Mouse (Mus musculus): Measurements from ENCODE around the gene Gbf1. TPM values are rescaled to one million over a fixed set of nuclear protein-coding genes. Genes with fewer than 3 reads are reported as not detected.

Gbf1 gene
- total RNA-seq, 2 experiments from 2014 or later = 50.3 to 50.7 TPM

DNA sequence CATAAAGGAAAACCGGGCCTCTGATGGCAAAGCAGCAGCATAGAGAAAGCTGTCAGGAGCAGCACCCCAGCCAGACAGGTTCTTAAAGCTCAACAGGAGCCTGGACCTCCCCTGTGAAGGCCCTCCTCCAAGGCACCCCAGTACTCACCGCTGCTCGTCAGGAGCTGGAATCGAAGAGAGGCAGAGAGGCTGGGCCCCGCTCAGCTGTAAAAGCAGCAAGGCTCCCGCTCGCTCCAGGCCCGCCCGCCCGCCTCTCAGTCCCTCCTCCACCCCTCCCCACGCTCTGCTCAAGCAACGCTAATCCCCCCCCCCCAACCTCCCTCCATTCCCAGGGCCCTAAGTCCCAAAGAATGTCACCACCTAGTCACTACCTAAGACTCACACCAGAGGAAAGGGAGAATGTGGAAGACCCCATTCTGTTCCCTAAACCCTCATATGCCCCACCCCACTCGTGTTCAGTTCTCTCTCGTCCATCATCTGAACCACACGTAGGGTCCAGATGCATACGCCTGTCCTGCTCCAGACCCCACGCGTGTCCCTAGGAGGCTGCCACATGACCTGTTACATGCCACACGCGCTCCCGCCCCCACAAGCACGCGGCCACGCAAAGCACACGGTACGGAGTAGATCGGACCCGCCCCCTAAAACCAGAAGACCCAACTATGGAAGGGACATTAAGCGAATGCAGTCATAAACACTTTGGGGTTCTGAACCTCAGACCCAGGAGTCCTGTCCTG lies 173.9 kb downstream of the Gbf1 start:
- intact Hi-C loops (cut with DNase I) = loop anchor here (2.0 kb wide), 1 partner anchor 15 kb away; no protein-coding TSS in a partner anchor
- no peak for DNase-seq

- intact Hi-C loops (cut with DNase I) = loop anchor here (2.0 kb wide), 1 partner anchor 16 kb away; no protein-coding TSS in a partner anchor
- peak; percentile 61 to 64 for DNase-seq
These were observed 174.5 kb downstream of the Gbf1 start, which contains the start of gene Psd for GRCm38 (mm10) chr19:46326756-46327305. Gene Psd (minus strand): TSS chr19:46327156.

GRCm38 (mm10) chr19:46327531-46328064 lies 175.3 kb downstream of the Gbf1 start:
- intact Hi-C loops (cut with DNase I) = loop anchor here (2.0 kb wide), 1 partner anchor 17 kb away; no protein-coding TSS in a partner anchor
- DNase-seq = no peak

GRCm38 (mm10) chr19:46328081-46329030 lies 176.0 kb downstream of the Gbf1 start, which contains the start of gene Fbxl15:
Gene Fbxl15 (plus strand): TSS chr19:46328184.
- DNase-seq = peak; percentile 93 to 97
- intact Hi-C loops (cut with DNase I) = no loop called here

- peak; percentile 37 to 39 for DNase-seq
- intact Hi-C loops (cut with DNase I) = no loop called here
These were observed 176.8 kb downstream of the Gbf1 start for GRCm38 (mm10) chr19:46329031-46329641.

- peak; percentile 89 to 90 for DNase-seq
- intact Hi-C loops (cut with DNase I) = no loop called here
These were observed 177.6 kb downstream of the Gbf1 start for GRCm38 (mm10) chr19:46329951-46330350.

DNA sequence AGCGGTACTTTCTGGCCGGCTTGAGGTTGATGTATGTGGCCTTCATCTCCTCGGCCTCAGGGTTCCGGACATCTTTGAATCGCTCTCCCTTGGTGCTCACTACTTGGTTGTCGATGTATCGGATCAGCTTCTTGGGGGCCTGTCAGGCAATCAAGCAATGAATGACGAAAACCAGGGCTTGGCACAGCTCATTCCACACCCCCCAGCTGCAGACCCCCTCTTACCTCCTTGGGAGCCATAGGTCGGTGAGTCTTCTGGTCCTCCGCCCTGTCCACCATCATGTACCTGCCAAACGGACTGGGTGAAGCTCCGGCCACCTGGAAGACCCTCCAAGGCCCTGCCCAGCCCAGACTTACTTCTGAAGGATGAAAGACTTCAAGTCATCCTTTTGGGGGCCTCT lies 178.4 kb downstream of the Gbf1 start:
- intact Hi-C loops (cut with DNase I) = no loop called here
- DNase-seq = no peak

- intact Hi-C loops (cut with DNase I) = no loop called here
- no peak for DNase-seq
These were observed 179.0 kb downstream of the Gbf1 start for GRCm38 (mm10) chr19:46331326-46331725.

DNA sequence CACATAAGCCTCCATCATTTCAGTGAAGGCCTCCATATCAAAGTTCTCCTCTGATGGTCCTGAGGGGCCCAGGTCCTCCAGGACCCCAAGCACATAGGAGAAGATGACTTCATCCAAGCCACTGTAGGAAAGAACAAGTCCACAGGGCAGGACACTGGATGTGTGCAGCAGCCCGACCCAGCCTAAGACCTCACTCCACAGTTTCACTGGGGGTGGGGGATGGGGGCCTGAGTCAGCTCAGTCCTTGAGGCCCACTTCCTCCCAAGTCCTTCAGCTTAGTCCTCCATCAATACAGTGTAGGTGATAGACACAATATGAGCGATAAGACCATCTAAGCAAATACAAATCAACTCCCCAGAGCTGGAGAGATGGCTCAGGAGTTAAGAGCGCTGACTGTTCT lies 179.6 kb downstream of the Gbf1 start:
- intact Hi-C loops (cut with DNase I) = no loop called here
- no peak for DNase-seq

- no peak for DNase-seq
- intact Hi-C loops (cut with DNase I) = no loop called here
These were observed 180.5 kb downstream of the Gbf1 start for GRCm38 (mm10) chr19:46332721-46333339.

DNA sequence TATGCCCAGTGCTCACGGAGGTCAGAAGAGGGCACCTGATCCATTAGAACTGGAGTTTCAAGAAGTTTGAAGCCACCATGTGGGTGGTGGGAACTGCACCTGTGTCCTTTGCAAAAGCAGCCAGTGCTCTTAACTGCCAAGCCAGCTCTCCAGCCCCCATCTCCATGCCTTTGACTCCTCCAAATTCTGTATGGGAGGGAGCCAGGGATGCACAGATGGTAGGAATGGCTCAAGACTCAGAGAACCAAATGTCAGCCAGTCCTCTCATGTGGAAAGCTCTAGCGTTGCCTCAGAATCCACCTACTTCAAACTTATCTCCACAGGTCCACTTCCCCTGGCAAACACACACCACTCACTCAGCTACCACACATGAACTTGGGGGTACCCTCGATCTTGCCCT lies 181.6 kb downstream of the Gbf1 start:
- intact Hi-C loops (cut with DNase I) = no loop called here

More for the DNA sequence above, 181.6 kb downstream of the Gbf1 start:
- no peak for DNase-seq

Other genes starting within 250 kb of the Gbf1 start
- gene Armh3, start 154.0 kb upstream of the Gbf1 start, total RNA-seq (2021) = 10 to 100 TPM; 12.9 to 16.5 TPM
- gene Hps6, start 149.0 kb upstream of the Gbf1 start, total RNA-seq (2021) = 1 to 10 TPM; 6.3 to 6.5 TPM
- 10 to 100 TPM; 13.8 to 14.1 TPM for gene Pprc1, start 107.6 kb upstream of the Gbf1 start, total RNA-seq (2021)
- 10 to 100 TPM; 54.4 to 61.0 TPM for gene Ldb1, start 107.3 kb upstream of the Gbf1 start, total RNA-seq (2021)
- gene Nolc1, start 76.6 kb upstream of the Gbf1 start, total RNA-seq (2021) = 10 to 100 TPM; 16.4 to 17.2 TPM
- gene Elovl3, start 20.6 kb upstream of the Gbf1 start, total RNA-seq (2021) = under 1 TPM in 1 of 2 experiments, not detected in 1; 0.67 TPM
- under 1 TPM in 1 of 2 experiments, not detected in 1; 0.79 TPM for gene Pitx3, start 4.2 kb upstream of the Gbf1 start, total RNA-seq (2021)
- 10 to 100 TPM; 15.5 to 16.6 TPM for gene Nfkb2, start 151.8 kb downstream of the Gbf1 start, total RNA-seq (2021)
- gene Psd, start 174.6 kb downstream of the Gbf1 start, total RNA-seq (2021) = 1 to 10 TPM; 1.7 to 1.9 TPM
- 1 to 10 TPM; 5.5 to 6.9 TPM for gene Fbxl15, start 175.7 kb downstream of the Gbf1 start, total RNA-seq (2021)
- gene Cuedc2, start 186.2 kb downstream of the Gbf1 start, total RNA-seq (2021) = 10 to 100 TPM; 88.0 to 89.6 TPM
- 1 to 10 TPM; 2.9 to 3.6 TPM for gene Mfsd13a, start 188.6 kb downstream of the Gbf1 start, total RNA-seq (2021)
- gene 2310034G01Rik, start 197.8 kb downstream of the Gbf1 start, total RNA-seq (2021) = under 1 TPM; 0.22 to 0.48 TPM
- gene Actr1a, start 243.2 kb downstream of the Gbf1 start, total RNA-seq (2021) = 100 to 1,000 TPM; 104 to 108 TPM
- 10 to 100 TPM; 15.1 to 15.3 TPM for gene Sufu, start 244.4 kb downstream of the Gbf1 start, total RNA-seq (2021)